Mouse (Mus musculus) forebrain, embryonic 14.5 days (tissue): ENCODE data around the gene Pphln1. TPM values are rescaled to one million over a fixed set of nuclear protein-coding genes. Genes with fewer than 3 reads are reported as not detected.

Source experiments
- ATAC-seq: fragments of 200-750 bp; cut with Nextera tagmentation; 2 replicates; pipeline ENCODE4 v1.8.0; 2017; ENCODE audit warnings: mild to moderate bottlenecking, moderate library complexity
- DNase-seq: peaks from one replicate; pipeline ENCODE4 v3.0.0-alpha.2; 2015; ENCODE audit warnings: low spot score
- H3K27ac ChIP-seq: fragments of 300-500 bp; sonication (generic); 2 replicates; pipeline ENCODE4 v1.5.1; 2014; ENCODE audit warnings: low read depth, mild to moderate bottlenecking, control low read depth, low read length, moderate library complexity
- H3K27me3 ChIP-seq: fragments of 300-500 bp; sonication (generic); replicated peaks from 2 replicates; pipeline ENCODE4 v1.6.1; 2014; ENCODE audit warnings: low read length, control low read depth, mixed read lengths; ENCODE audit not compliant: control insufficient read depth, insufficient read depth
- H3K36me3 ChIP-seq: fragments of 300-500 bp; sonication (generic); 2 replicates; pipeline ENCODE4 v1.6.1; 2014; ENCODE audit warnings: low read length, control low read depth; ENCODE audit not compliant: control insufficient read depth, insufficient read depth
- H3K4me1 ChIP-seq: fragments of 300-500 bp; sonication (generic); 2 replicates; pipeline ENCODE4 v1.6.1; 2014; ENCODE audit warnings: antibody characterized with exemption, low read length, control low read depth; ENCODE audit not compliant: control insufficient read depth, insufficient read depth
- H3K4me2 ChIP-seq: fragments of 300-500 bp; sonication (generic); 2 replicates; pipeline ENCODE4 v1.6.1; 2014; ENCODE audit warnings: mild to moderate bottlenecking, control low read depth, low read length
- H3K4me3 ChIP-seq: fragments of 300-500 bp; sonication (generic); 2 replicates; pipeline ENCODE4 v1.5.1; 2014; ENCODE audit warnings: low read depth, low read length, control low read depth
- H3K9ac ChIP-seq: fragments of 300-500 bp; sonication (generic); 2 replicates; pipeline ENCODE4 v1.6.1; 2014; ENCODE audit warnings: mild to moderate bottlenecking, low read length, control low read depth, moderate library complexity
- H3K9me3 ChIP-seq: fragments of 300-500 bp; sonication (generic); replicated peaks from 2 replicates; pipeline ENCODE4 v1.6.1; 2016; ENCODE audit warnings: low read length, control low read depth, mixed read lengths; ENCODE audit not compliant: control insufficient read depth
- WGBS: fragments of 180-500 bp; shearing (Covaris S2); extraction: QIAGEN DNeasy Blood & Tissue Kit; methylation state at CpG from one replicate; pipeline ENCODE4 v1.1.7; 2014; 5-methylcytosine and 5-hydroxymethylcytosine counted together
- polyA plus RNA-seq: library from polyadenylated mRNA; unstranded; fragments of >200 nt; fragmentation: Nextera tagmentation; extraction: Ambion mirVana; gene quantifications from 2 replicates; pipeline ENCODE4 v1.2.1, GENCODE M21; 2014

Gene Pphln1
- polyA plus RNA-seq, 1 experiment from 2014 or later: 29.3 TPM

DNA sequence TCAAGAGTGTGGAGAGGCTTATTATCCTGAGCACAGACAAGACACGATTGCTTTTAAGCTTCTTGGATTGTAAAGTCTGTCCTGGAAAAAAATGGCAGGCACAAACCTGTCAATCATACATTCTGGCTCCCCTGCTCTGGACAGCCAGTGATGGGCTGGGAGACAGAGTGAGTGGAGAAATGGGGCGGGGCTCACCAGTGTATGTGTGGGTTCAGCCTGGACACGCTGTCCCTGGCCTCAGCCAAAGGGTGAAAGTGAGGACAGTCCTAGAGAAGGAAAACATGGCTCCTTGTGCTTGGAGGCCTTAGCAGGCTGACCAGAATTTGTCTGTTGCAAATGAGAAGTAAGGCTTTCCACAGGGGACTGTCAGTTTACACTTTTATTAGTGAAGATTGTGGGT, 50.7 kb downstream of the Pphln1 start:
- Histone ChIP-seq H3K4me1 (no peaks in the 10 kb centered on the region), H3K27ac (no peak overlapping the region), H3K9ac (no peak overlapping the region), H3K4me3 (no peak overlapping the region), H3K36me3 (peaks cover 5% of the 10 kb centered on the region; the same call in 1 of the 2 replicates), H3K9me3 (no peaks in the 10 kb centered on the region), H3K27me3 (no peaks in the 10 kb centered on the region), H3K4me2 (no peak overlapping the region)
- 83% methylated on average over 3 of the region's 3 CpGs for WGBS
- DNase-seq (no peak), ATAC-seq (no peak)

DNA sequence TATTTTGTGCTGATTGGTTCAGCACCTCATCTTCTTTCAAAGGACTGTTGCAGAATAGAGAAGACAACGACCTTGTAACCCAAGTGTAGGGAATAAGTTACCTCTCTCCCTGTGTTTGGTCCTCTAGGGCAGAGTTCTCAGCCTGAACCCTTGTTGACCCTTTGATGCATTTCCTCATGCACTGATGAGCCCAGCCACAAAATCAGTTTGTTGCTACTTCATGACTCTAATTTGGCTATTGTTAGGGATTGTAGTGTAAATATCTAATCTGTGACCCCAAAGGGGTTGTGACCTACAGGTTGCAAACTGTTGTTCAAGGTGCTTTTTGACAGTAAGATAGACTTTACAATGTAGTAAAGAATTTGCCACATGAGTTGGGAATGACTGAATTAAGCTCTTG, 55.1 kb downstream of the Pphln1 start:
- Histone ChIP-seq H3K4me3 (no peak overlapping the region), H3K27ac (no peak overlapping the region), H3K27me3 (no peaks in the 10 kb centered on the region), H3K9ac (no peak overlapping the region), H3K9me3 (no peaks in the 10 kb centered on the region), H3K4me2 (no peak overlapping the region), H3K4me1 (no peaks in the 10 kb centered on the region), H3K36me3 (no peaks in the 10 kb centered on the region)
- no peak for DNase-seq
- ATAC-seq: no peak
- 82% methylated on average over 1 of the region's 1 CpGs for WGBS

DNA sequence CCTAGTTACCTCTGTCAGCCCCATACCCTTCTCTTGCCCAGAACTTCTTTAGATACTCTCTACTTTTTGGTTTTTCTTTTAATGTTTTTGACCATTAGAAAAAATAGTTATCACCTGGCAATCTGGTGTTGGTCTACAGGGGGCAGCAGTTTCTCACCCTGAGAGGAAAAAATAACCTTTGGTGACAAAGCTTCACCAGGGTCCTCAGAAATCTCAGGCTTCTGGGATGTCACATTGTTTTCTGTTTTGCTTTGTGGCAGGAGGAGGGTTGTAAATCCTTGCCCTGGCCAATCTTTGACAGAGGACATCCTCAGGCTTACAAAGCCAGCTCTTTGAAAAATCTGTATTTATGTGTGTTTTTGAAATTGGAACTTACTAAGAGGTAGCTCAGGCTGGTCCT, 57.9 kb downstream of the Pphln1 start:
- Histone ChIP-seq H3K4me3 (no peak overlapping the region), H3K36me3 (0 out of 2 replicates have a peak, but pooled peaks cover 7% of the 10 kb centered on the region), H3K4me2 (no peak overlapping the region), H3K9me3 (no peaks in the 10 kb centered on the region), H3K4me1 (no peaks in the 10 kb centered on the region), H3K27me3 (no peaks in the 10 kb centered on the region), H3K27ac (no peak overlapping the region), H3K9ac (no peak overlapping the region)
- ATAC-seq: no peak
- DNase-seq: no peak

- WGBS: 22% methylated on average over 5 of the region's 5 CpGs
- no peaks in the 10 kb centered on the region for H3K27me3 ChIP-seq
- ATAC-seq (no peak), DNase-seq (no peak)
- H3K9ac ChIP-seq: no peak overlapping the region
- no peaks in the 10 kb centered on the region for H3K4me1 ChIP-seq
- no peak overlapping the region for H3K4me2 ChIP-seq
- no peaks in the 10 kb centered on the region for H3K9me3 ChIP-seq
- no peak overlapping the region for H3K4me3 ChIP-seq
- H3K27ac ChIP-seq: no peak overlapping the region
- 0 out of 2 replicates have a peak, but pooled peaks cover 9% of the 10 kb centered on the region for H3K36me3 ChIP-seq
Measured at GRCm38 (mm10) chr15:93459422-93459821, 61.3 kb downstream of the Pphln1 start.

DNA sequence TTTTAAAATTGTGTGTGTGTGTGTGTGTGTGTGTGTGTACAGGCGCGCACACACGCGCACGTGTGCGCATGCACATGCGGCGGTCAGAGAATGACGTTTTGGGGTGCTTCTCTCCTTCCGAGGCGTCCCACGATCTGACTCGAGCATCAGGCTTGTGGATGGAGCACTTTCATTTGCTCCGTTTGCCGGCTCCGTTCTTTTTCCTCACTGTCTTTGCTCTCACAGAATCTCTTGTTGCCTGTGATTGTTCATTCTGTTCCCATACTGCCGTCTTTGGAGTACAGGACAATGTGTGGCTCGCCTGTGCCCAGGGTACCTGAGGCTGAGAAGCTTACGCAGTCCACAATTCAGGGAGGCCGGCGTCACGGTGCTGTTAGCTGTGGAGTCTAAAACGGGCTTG, 62.9 kb downstream of the Pphln1 start:
- Histone ChIP-seq H3K4me2 (no peak overlapping the region), H3K36me3 (peaks cover 20% of the 10 kb centered on the region), H3K9ac (no peak overlapping the region), H3K4me3 (no peak overlapping the region), H3K9me3 (no peaks in the 10 kb centered on the region), H3K4me1 (no peaks in the 10 kb centered on the region), H3K27ac (no peak overlapping the region), H3K27me3 (no peaks in the 10 kb centered on the region)
- DNase-seq (no peak), ATAC-seq (no peak)
- 92% methylated on average over 23 of the region's 23 CpGs for WGBS

GRCm38 (mm10) chr15:93471651-93472050, 73.5 kb downstream of the Pphln1 start:
- H3K27ac ChIP-seq: no peak overlapping the region
- no peaks in the 10 kb centered on the region for H3K27me3 ChIP-seq
- WGBS: 23% methylated on average over 12 of the region's 12 CpGs
- peak; percentile 21 for DNase-seq
- H3K4me1 ChIP-seq: peaks cover 6% of the 10 kb centered on the region; the same call in 1 of the 2 replicates
- no peak overlapping the region for H3K4me2 ChIP-seq
- H3K36me3 ChIP-seq: no peaks in the 10 kb centered on the region
- no peaks in the 10 kb centered on the region for H3K9me3 ChIP-seq
- no peak overlapping the region; the same call in 1 of the 2 replicates for H3K9ac ChIP-seq
- ATAC-seq: no peak
- no peak overlapping the region for H3K4me3 ChIP-seq

GRCm38 (mm10) chr15:93472089-93472488, 73.9 kb downstream of the Pphln1 start:
- Histone ChIP-seq H3K4me2 (no peak overlapping the region), H3K9ac (no peak overlapping the region; the same call in 1 of the 2 replicates), H3K4me1 (peaks cover 6% of the 10 kb centered on the region; the same call in 1 of the 2 replicates), H3K27me3 (no peaks in the 10 kb centered on the region), H3K9me3 (no peaks in the 10 kb centered on the region), H3K27ac (no peak overlapping the region), H3K36me3 (no peaks in the 10 kb centered on the region), H3K4me3 (no peak overlapping the region)
- DNase-seq (no peak), ATAC-seq (no peak)
- 4% methylated on average over 1 of the region's 1 CpGs for WGBS

DNA sequence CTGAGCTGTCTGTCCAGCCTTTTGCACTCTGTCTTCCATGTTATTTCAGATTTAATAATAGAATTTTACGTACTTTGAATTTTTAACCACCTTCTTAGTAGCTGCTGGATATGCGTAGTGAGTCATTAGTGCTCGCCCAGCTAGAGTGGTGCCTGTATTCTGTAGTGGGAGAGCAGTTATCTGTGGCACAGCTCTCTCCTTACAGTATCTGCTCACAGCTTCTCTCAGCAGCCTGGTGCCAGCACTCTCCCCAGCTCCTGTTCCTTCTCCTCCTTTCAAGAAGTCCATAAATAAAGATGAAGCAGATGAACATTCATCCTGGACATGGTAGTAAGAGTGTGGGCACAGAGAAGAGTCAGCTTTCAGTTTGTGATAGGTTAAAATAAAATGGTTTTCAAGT, 76.1 kb downstream of the Pphln1 start:
- H3K4me2 ChIP-seq: no peak overlapping the region
- no peaks in the 10 kb centered on the region for H3K9me3 ChIP-seq
- peaks cover 7% of the 10 kb centered on the region for H3K4me1 ChIP-seq
- DNase-seq (no peak), ATAC-seq (no peak)
- no peak overlapping the region for H3K27ac ChIP-seq
- H3K9ac ChIP-seq: no peak overlapping the region
- H3K36me3 ChIP-seq: no peaks in the 10 kb centered on the region
- no peaks in the 10 kb centered on the region for H3K27me3 ChIP-seq
- H3K4me3 ChIP-seq: no peak overlapping the region
- WGBS: 93% methylated on average over 3 of the region's 3 CpGs

DNA sequence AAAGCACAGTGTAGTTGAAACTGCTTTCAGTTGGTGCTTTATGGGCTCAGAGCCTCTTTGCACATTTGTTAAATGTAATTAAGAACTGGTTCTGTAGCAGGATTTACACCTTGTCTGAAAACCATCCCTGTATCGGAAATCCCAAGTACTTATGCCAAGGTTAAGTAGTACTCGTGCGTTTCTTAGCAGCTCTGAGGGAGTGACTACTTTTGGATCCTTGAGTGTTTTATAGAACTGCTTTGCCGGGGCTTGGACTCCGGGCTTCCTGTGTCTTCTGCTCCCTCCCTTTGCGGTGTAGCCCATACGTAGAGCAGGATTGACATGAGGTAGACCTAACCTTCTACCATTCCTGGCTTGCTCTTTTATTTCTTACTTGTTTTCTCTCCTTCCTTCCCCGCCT, 77.5 kb downstream of the Pphln1 start:
- H3K4me1 ChIP-seq: peaks cover 9% of the 10 kb centered on the region
- WGBS: 90% methylated on average over 8 of the region's 8 CpGs
- no peaks in the 10 kb centered on the region for H3K9me3 ChIP-seq
- H3K27me3 ChIP-seq: no peaks in the 10 kb centered on the region
- no peak overlapping the region for H3K4me2 ChIP-seq
- H3K9ac ChIP-seq: no peak overlapping the region
- no peak overlapping the region for H3K4me3 ChIP-seq
- no peak overlapping the region for H3K27ac ChIP-seq
- H3K36me3 ChIP-seq: no peaks in the 10 kb centered on the region
- ATAC-seq: no peak
- no peak for DNase-seq
